Mouse (Mus musculus) midbrain, embryonic 11.5 days (tissue): ENCODE data around the gene Rnaset2b. TPM values are rescaled to one million over a fixed set of nuclear protein-coding genes. Genes with fewer than 3 reads are reported as not detected.
"Not testable (repeated sequence)": the region's sequence is repeated elsewhere in the genome, so short reads cannot be mapped to it uniquely, and the experiment has no call there.

Experiments
- ATAC-seq: fragments of 200-750 bp; cut with Nextera tagmentation; 2 replicates; pipeline ENCODE4 v1.8.0; 2017; ENCODE audit warnings: moderate TSS enrichment, moderate library complexity; ENCODE audit not compliant: low FRiP score
- DNase-seq: peaks from one replicate; pipeline ENCODE4 v3.0.0; 2015; ENCODE audit warnings: low spot score; ENCODE audit errors: missing footprints
- H3K27ac ChIP-seq: fragments of 300-500 bp; sonication (generic); 2 replicates; pipeline ENCODE4 v1.5.1; 2014; ENCODE audit warnings: low read depth, low read length
- H3K27me3 ChIP-seq: fragments of 300-500 bp; sonication (generic); 2 replicates; pipeline ENCODE4 v1.6.1; 2014; ENCODE audit warnings: mild to moderate bottlenecking, low read length, moderate library complexity, mixed read lengths; ENCODE audit not compliant: control insufficient read depth, insufficient read depth
- H3K36me3 ChIP-seq: fragments of 300-500 bp; sonication (generic); 2 replicates; pipeline ENCODE4 v1.6.1; 2014; ENCODE audit warnings: mild to moderate bottlenecking, low read length, moderate library complexity, mixed read lengths; ENCODE audit not compliant: control insufficient read depth, insufficient read depth
- H3K4me1 ChIP-seq: fragments of 300-500 bp; sonication (generic); 2 replicates; pipeline ENCODE4 v1.6.1; 2014; ENCODE audit warnings: low read length; ENCODE audit not compliant: control insufficient read depth, insufficient read depth
- H3K4me2 ChIP-seq: fragments of 300-500 bp; sonication (generic); 2 replicates; pipeline ENCODE4 v1.6.1; 2014; ENCODE audit warnings: mild to moderate bottlenecking, moderate library complexity
- H3K4me3 ChIP-seq: fragments of 300-500 bp; sonication (generic); 2 replicates; pipeline ENCODE4 v1.5.1; 2014; ENCODE audit warnings: low read depth, low read length
- H3K9ac ChIP-seq: fragments of 300-500 bp; sonication (generic); 2 replicates; pipeline ENCODE4 v1.6.1; 2014; ENCODE audit warnings: low read length
- H3K9me3 ChIP-seq: fragments of 300-500 bp; sonication (generic); 2 replicates; pipeline ENCODE4 v1.6.1; 2016; ENCODE audit warnings: low read length; ENCODE audit not compliant: control insufficient read depth
- WGBS: fragments of 180-500 bp; shearing (Covaris S2); extraction: QIAGEN DNeasy Blood & Tissue Kit; methylation state at CpG from one replicate; pipeline ENCODE4 v1.1.7; 2014; 5-methylcytosine and 5-hydroxymethylcytosine counted together
- polyA plus RNA-seq: library from polyadenylated mRNA; unstranded; fragments of >200 nt; fragmentation: Nextera tagmentation; extraction: Ambion mirVana; gene quantifications from 2 replicates; pipeline ENCODE4 v1.2.1, GENCODE M21; 2014

Gene Rnaset2b
- polyA plus RNA-seq = 106 and 115 TPM in 2 replicates

DNA sequence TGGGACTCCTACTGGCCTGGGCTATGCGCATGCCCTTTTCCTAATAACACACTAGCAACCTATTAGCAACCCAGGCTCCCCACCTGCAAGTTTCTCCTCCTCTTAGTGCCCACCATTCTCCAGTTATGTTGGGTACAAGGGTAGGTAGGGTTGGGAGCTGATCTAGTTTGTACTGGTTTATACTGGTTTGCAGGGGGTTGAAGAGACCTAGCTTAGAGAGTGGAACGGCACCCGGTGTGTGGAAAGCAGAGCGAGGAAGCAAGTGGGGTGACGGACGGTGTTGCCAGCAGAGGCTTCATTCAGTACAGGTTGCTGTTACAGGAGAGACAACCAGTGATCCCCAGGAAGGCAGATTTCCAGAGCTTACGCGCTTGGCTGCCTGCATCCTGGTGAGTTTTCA lies at the start of gene Rnaset2b:
Gene Rnaset2b, plus strand, starts transcription at position 301 of the 400 bp plus-strand sequence.
- H3K27ac ChIP-seq, DNase-seq, H3K27me3 ChIP-seq, H3K9ac ChIP-seq, H3K4me1 ChIP-seq, H3K36me3 ChIP-seq, H3K4me3 ChIP-seq, ATAC-seq, H3K9me3 ChIP-seq, H3K4me2 ChIP-seq: not testable (repeated sequence)
- no CpG with 5 or more reads among the region's 8 CpGs for WGBS

DNA sequence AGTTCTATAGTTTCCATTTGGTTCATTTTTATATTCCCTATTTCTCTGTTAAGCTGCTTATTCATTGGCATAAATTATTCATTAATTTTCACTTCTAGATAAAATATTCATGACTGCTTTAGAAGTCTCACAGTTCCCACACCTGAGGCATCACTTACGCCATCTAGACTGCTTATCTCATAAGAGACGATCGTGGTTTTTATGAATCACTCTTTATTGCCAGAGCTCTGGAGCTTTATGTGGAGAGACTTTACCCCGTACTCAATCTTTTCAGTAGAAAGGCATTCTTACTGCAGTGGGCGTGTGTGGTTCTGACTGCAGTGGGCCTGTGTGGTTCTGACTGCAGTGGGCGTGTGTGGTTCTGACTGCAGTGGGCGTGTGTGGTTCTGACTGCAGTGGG lies 38.8 kb upstream of the Rnaset2b start:
- WGBS = 97% methylated on average over 6 of the region's 7 CpGs
- not testable (repeated sequence) for H3K27me3 ChIP-seq, H3K27ac ChIP-seq, ATAC-seq, H3K4me1 ChIP-seq, H3K9me3 ChIP-seq, H3K9ac ChIP-seq, H3K4me2 ChIP-seq, DNase-seq, H3K36me3 ChIP-seq, H3K4me3 ChIP-seq

DNA sequence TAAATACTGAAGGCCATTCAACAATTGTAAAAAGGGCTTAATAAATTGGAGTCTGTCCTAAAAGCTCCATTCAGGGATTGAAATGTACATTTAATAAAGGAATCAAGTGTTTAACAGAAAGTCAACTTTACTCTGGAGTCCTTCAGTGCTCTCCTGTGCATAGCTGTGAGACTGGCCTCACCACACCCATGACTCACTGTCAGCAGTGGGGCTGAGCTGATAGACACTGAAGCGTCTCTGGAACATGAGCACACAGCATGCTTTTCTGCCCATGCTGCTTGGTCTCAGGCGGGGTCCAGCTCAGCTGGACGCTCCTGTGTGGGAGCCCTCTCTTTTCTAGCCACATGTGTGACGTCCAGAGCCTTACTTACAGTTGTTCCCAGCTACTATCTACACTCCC lies 27.9 kb upstream of the Rnaset2b start:
- H3K4me3 ChIP-seq, H3K9ac ChIP-seq, H3K36me3 ChIP-seq, ATAC-seq, H3K4me1 ChIP-seq, H3K9me3 ChIP-seq, H3K27me3 ChIP-seq, H3K4me2 ChIP-seq, DNase-seq, H3K27ac ChIP-seq: not testable (repeated sequence)
- no CpG with 5 or more reads among the region's 4 CpGs for WGBS

DNA sequence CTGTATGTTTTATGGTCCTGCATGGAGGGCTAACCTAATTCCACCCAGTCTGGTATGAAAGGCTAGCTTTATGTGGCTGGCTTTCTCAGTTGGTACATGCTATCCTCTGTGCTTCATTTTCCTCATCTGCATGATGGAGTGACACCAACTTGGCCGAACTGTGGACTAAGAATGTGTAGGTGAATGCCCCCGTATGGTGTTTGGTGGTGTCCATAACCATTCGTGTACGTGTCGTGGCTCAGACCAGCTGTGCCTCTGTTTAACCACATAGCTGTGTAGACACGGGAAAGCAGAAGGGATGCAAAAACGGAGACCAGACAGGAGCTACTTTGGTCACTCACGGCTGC lies 22.8 kb upstream of the Rnaset2b start:
- WGBS = no CpG with 5 or more reads among the region's 8 CpGs
- ATAC-seq, H3K27me3 ChIP-seq, H3K27ac ChIP-seq, H3K9me3 ChIP-seq, H3K9ac ChIP-seq, DNase-seq, H3K4me1 ChIP-seq, H3K36me3 ChIP-seq: not testable (repeated sequence)
- H3K4me3 ChIP-seq = peak overlapping the region; percentile 49
- H3K4me2 ChIP-seq = peak overlapping the region; percentile 51

GRCm38 (mm10) chr17:6947984-6948768 lies 22.3 kb upstream of the Rnaset2b start, which contains the start of gene Rsph3b:
Gene Rsph3b (minus strand): TSS chr17:6948682.
- Histone ChIP-seq H3K9ac (peak within 1 kb of the TSS; percentile 55), H3K27ac (peak within 1 kb of the TSS; percentile 59), H3K4me2 (peak within 1 kb of the TSS; percentile 51), H3K4me3 (peak within 1 kb of the TSS; percentile 49)
- H3K27me3 ChIP-seq, H3K4me1 ChIP-seq, H3K9me3 ChIP-seq, H3K36me3 ChIP-seq: not testable (repeated sequence)
- under 1% methylated on average over 70 of the region's 73 CpGs for WGBS
- DNase-seq (peak; percentile 97), ATAC-seq (peak; percentile 97)

DNA sequence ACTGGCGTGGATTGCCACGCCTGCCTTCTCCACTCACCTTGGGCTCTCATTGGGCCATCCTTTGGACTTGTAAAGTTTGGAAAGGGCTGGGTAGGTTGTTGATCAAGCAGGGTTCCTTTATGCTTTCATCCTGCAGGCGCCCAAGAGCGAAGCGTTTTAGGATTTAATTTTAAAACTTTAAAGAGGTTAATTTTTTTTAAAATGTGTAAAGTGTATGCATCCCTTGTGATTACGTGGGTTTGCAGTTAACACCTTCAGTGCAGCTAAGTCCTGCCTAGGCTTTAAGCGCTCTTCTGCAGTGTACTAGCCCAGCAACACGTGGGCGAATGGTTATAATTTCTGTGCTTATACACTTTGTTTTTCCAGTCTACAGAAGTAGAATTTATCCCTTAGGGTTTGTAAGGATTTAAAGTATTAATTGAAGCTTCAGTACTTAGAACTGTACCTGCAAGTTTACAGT lies 21.6 kb upstream of the Rnaset2b start:
- peak overlapping the region; percentile 55 for H3K9ac ChIP-seq
- 18% methylated on average over 9 of the region's 9 CpGs for WGBS
- DNase-seq (peak; percentile 83), ATAC-seq (peak; percentile 23; the same call in 1 of the 2 replicates)
- peak overlapping the region; percentile 51 for H3K4me2 ChIP-seq
- not testable (repeated sequence) for H3K36me3 ChIP-seq, H3K27me3 ChIP-seq, H3K4me1 ChIP-seq, H3K9me3 ChIP-seq, H3K27ac ChIP-seq
- H3K4me3 ChIP-seq = peak overlapping the region; percentile 49

DNA sequence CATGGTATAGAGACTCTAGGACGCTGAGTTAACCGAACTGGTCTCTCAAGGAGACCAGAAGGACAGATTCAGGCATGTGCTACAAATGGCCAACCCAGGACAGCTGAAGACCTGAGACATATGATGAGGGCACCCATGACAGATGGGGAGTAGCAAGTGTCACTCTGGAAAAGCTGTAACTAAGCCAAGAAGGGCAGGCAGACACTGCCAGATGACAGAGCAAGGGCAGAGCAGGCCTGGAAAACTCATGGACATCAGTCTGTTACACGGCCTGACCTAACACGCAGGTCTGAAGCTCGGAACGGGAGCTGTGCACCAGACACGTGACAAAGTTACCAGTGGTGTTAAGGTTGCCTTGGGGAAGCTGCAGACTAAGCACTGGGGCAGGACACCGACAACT lies 11.6 kb upstream of the Rnaset2b start:
- H3K4me1 ChIP-seq, H3K27ac ChIP-seq, H3K4me2 ChIP-seq, H3K9me3 ChIP-seq, ATAC-seq, DNase-seq, H3K4me3 ChIP-seq, H3K9ac ChIP-seq, H3K36me3 ChIP-seq, H3K27me3 ChIP-seq: not testable (repeated sequence)
- WGBS = 89% methylated on average over 5 of the region's 8 CpGs

GRCm38 (mm10) chr17:6959543-6960259 lies 10.7 kb upstream of the Rnaset2b start:
- H3K36me3 ChIP-seq, H3K9me3 ChIP-seq, H3K27ac ChIP-seq, ATAC-seq, DNase-seq, H3K4me1 ChIP-seq, H3K27me3 ChIP-seq, H3K9ac ChIP-seq: not testable (repeated sequence)
- Histone ChIP-seq H3K4me2 (peak overlapping the region; percentile 39), H3K4me3 (peak overlapping the region; percentile 49; the same call in 1 of the 2 replicates)
- 61% methylated on average over 4 of the region's 6 CpGs for WGBS

DNA sequence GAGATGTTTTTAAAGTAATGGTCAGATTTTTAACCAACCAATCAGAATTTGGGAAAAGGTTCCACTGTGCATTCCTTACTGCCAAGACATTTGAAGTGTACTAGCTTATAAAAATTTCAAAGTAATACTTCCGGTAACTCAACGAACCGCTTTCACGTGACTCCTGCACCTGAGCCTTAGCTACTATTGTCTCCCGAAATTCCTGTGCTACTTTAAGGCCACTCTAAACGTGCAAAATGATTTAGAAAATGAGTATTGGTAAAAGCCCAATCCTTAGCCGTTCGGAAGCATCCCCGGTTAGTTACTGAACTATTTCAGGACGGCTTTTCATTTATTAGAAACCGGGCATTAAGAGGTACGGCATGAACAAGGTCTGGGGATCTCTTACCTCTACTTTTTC lies 10.1 kb upstream of the Rnaset2b start:
- WGBS = under 1% methylated on average over 12 of the region's 12 CpGs
- not testable (repeated sequence) for H3K36me3 ChIP-seq, H3K9me3 ChIP-seq, H3K27me3 ChIP-seq, ATAC-seq, H3K4me1 ChIP-seq, H3K27ac ChIP-seq
- H3K4me3 ChIP-seq = peak overlapping the region; percentile 49
- H3K4me2 ChIP-seq = peak overlapping the region; percentile 39
- H3K9ac ChIP-seq = peak overlapping the region; percentile 59; the same call in 1 of the 2 replicates
- peak; percentile 81 for DNase-seq
